Mouse (Mus musculus) heart, embryonic 14.5 days (tissue): ENCODE data around the gene Rab25. TPM values are rescaled to one million over a fixed set of nuclear protein-coding genes. Genes with fewer than 3 reads are reported as not detected.

Experiments used
- ATAC-seq: fragments of 200-750 bp; cut with Nextera tagmentation; 2 replicates; pipeline ENCODE4 v1.8.0; 2017; ENCODE audit warnings: low read depth, moderate TSS enrichment; ENCODE audit not compliant: insufficient number of reproducible peaks, insufficient read depth, low FRiP score
- H3K27ac ChIP-seq, 2 experiments: fragments of 200-500 bp in 1 of 2; fragments of 300-500 bp in 1 of 2; sonication (generic) in 1 of 2; replicated peaks in 1 of 2; 2 replicates each; pipeline ENCODE4 v1.5.1; 2012 to 2014; ENCODE audit warnings: low read depth in 2 of 2, low read length in 2 of 2, control low read depth in 1 of 2, mild to moderate bottlenecking in 1 of 2, mixed read lengths in 1 of 2; ENCODE audit not compliant: control insufficient read depth in 1 of 2, insufficient read depth in 1 of 2
- H3K27me3 ChIP-seq: fragments of 300-500 bp; sonication (generic); 2 replicates; pipeline ENCODE4 v1.6.1; 2014; ENCODE audit warnings: mild to moderate bottlenecking, low read length, control low read depth; ENCODE audit not compliant: control insufficient read depth, insufficient read depth
- H3K36me3 ChIP-seq: fragments of 300-500 bp; sonication (generic); 2 replicates; pipeline ENCODE4 v1.6.1; 2014; ENCODE audit warnings: mild to moderate bottlenecking, control low read depth, low read length, mixed read lengths; ENCODE audit not compliant: control insufficient read depth, insufficient read depth
- H3K4me1 ChIP-seq, 2 experiments: fragments of 200-500 bp in 1 of 2; fragments of 300-500 bp in 1 of 2; sonication (generic) in 1 of 2; 2 replicates each; pipeline ENCODE4 v1.6.1; 2012 to 2014; ENCODE audit warnings: low read length in 2 of 2, control low read depth in 1 of 2, mixed read lengths in 1 of 2; ENCODE audit not compliant: control insufficient read depth in 2 of 2, insufficient read depth in 2 of 2
- H3K4me2 ChIP-seq: fragments of 300-500 bp; sonication (generic); 2 replicates; pipeline ENCODE4 v1.6.1; 2014; ENCODE audit warnings: mild to moderate bottlenecking, low read length
- H3K4me3 ChIP-seq, 2 experiments: fragments of 200-500 bp in 1 of 2; fragments of 300-500 bp in 1 of 2; sonication (generic) in 1 of 2; 2 replicates each; pipeline ENCODE4 v1.5.1; 2012 to 2014; ENCODE audit warnings: low read length in 2 of 2, mild to moderate bottlenecking in 2 of 2, control low read depth in 1 of 2, low read depth in 1 of 2, moderate library complexity in 1 of 2; ENCODE audit not compliant: control insufficient read depth in 1 of 2, insufficient read depth in 1 of 2
- H3K9ac ChIP-seq: fragments of 300-500 bp; sonication (generic); 2 replicates; pipeline ENCODE4 v1.6.1; 2014; ENCODE audit warnings: mild to moderate bottlenecking, low read length
- H3K9me3 ChIP-seq: fragments of 300-500 bp; sonication (generic); 2 replicates; pipeline ENCODE4 v1.6.1; 2016; ENCODE audit warnings: low read length, control low read depth; ENCODE audit not compliant: control insufficient read depth
- WGBS: fragments of 180-500 bp; shearing (Covaris S2); extraction: QIAGEN DNeasy Blood & Tissue Kit; methylation state at CpG from one replicate; pipeline ENCODE4 v1.1.7; 2014; 5-methylcytosine and 5-hydroxymethylcytosine counted together
- polyA plus RNA-seq: library from polyadenylated mRNA; unstranded; fragments of >200 nt; fragmentation: Nextera tagmentation; extraction: Ambion mirVana; gene quantifications from 2 replicates; pipeline ENCODE4 v1.2.1, GENCODE M21; 2014

The Rab25 gene
- polyA plus RNA-seq, 1 experiment from 2014 or later: 0.30 TPM

DNA sequence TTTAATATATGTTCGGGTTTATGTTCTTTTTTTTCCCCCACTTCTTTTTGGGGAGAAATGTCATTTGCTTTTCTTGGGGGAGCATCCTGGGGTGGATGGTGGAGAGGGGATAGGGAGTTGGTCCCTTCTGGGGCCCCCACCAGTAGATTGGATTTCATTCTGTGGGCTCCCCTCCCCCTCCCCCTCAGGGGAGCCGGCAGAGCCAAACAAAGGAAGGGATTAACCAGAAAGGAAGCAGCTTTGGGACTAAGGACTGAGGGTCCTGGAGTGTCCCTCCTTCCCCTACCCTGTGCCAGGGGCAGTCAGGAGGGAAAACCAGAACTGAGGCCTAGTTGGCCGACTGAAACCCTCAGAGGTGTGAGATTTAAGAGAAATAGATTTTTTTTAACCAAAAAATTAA lies 8.7 kb downstream of the Rab25 start:
- peaks cover 47% of the 10 kb centered on the region for H3K36me3 ChIP-seq
- 28% methylated on average over 3 of the region's 3 CpGs for WGBS
- no peak overlapping the region for H3K27ac ChIP-seq
- no peak for ATAC-seq
- no peaks in the 10 kb centered on the region for H3K9me3 ChIP-seq
- H3K27me3 ChIP-seq: no peaks in the 10 kb centered on the region
- H3K4me2 ChIP-seq: no peak overlapping the region
- no peak overlapping the region for H3K4me3 ChIP-seq
- H3K9ac ChIP-seq: no peak overlapping the region
- H3K4me1 ChIP-seq: peaks cover 23 to 49% of the 10 kb centered on the region in 2 experiments

GRCm38 (mm10) chr3:88538271-88539145 lies 9.6 kb downstream of the Rab25 start:
- no peak for ATAC-seq
- H3K4me3 ChIP-seq: no peak overlapping the region
- H3K27me3 ChIP-seq: no peaks in the 10 kb centered on the region
- H3K4me2 ChIP-seq: no peak overlapping the region
- peak overlapping the region; percentile 8; the same call in 1 of the 2 replicates for H3K9ac ChIP-seq
- 49% methylated on average over 9 of the region's 9 CpGs for WGBS
- H3K27ac ChIP-seq: no peak overlapping the region
- no peaks in the 10 kb centered on the region for H3K9me3 ChIP-seq
- H3K4me1 ChIP-seq: peaks cover 27 to 58% of the 10 kb centered on the region in 2 experiments
- peaks cover 48% of the 10 kb centered on the region for H3K36me3 ChIP-seq

DNA sequence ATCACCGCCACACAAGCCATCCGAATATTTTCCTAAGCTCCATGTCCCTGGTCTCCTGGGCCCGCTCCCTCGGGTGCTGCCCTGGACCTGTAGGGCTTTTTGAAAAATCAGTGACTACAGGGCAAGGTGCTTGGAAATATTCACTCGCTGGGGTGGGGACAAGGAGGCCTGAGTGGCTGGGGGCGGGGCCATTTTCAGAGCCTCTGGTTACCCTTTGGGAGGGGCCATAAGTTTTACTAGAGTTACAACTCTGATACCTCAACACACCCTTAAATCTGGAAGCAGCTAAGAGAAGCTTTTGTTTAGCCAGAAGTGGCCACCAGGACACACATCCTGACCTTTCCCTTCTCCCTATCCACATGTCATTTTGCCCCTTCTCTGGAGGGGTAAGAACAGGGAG lies 11.0 kb downstream of the Rab25 start:
- no peak overlapping the region; a peak in 1 of 4 replicates for H3K4me3 ChIP-seq
- no peaks in the 10 kb centered on the region for H3K9me3 ChIP-seq
- peaks cover 27 to 58% of the 10 kb centered on the region in 2 experiments for H3K4me1 ChIP-seq
- H3K27me3 ChIP-seq: no peaks in the 10 kb centered on the region
- peak overlapping the region; percentile 9; the same call in 1 of the 2 replicates for H3K9ac ChIP-seq
- H3K4me2 ChIP-seq: peak overlapping the region; percentile 68
- 72% methylated on average over 6 of the region's 6 CpGs for WGBS
- H3K36me3 ChIP-seq: peaks cover 48% of the 10 kb centered on the region
- no peak overlapping the region for H3K27ac ChIP-seq
- no peak for ATAC-seq

- no peaks in the 10 kb centered on the region for H3K9me3 ChIP-seq
- 6% methylated on average over 64 of the region's 64 CpGs for WGBS
- peaks cover 27 to 58% of the 10 kb centered on the region in 2 experiments for H3K4me1 ChIP-seq
- H3K4me2 ChIP-seq: peak overlapping the region; percentile 68
- 0 out of 4 replicates have a peak overlapping the region, but pooled peaks of 1 of the 2 experiments have one; percentile 24 for H3K27ac ChIP-seq
- no peaks in the 10 kb centered on the region for H3K27me3 ChIP-seq
- peaks cover 48% of the 10 kb centered on the region for H3K36me3 ChIP-seq
- peak overlapping the region; percentile 29 for H3K4me3 ChIP-seq
- peak; percentile 10; the same call in 1 of the 2 replicates for ATAC-seq
- peak overlapping the region; percentile 57; the same call in 1 of the 2 replicates for H3K9ac ChIP-seq
Measured at GRCm38 (mm10) chr3:88536103-88536930, 11.8 kb downstream of the Rab25 start.

GRCm38 (mm10) chr3:88535527-88535926 lies 12.6 kb downstream of the Rab25 start:
- peaks cover 29 to 60% of the 10 kb centered on the region in 2 experiments for H3K4me1 ChIP-seq
- no peaks in the 10 kb centered on the region for H3K27me3 ChIP-seq
- 73% methylated on average over 4 of the region's 4 CpGs for WGBS
- H3K36me3 ChIP-seq: peaks cover 47% of the 10 kb centered on the region
- H3K9ac ChIP-seq: peak overlapping the region; percentile 95; the same call in 1 of the 2 replicates
- H3K9me3 ChIP-seq: no peaks in the 10 kb centered on the region
- no peak overlapping the region for H3K27ac ChIP-seq
- H3K4me2 ChIP-seq: peak overlapping the region; percentile 68
- no peak overlapping the region; a peak in 1 of 4 replicates for H3K4me3 ChIP-seq
- no peak for ATAC-seq

GRCm38 (mm10) chr3:88535005-88535404 lies 13.1 kb downstream of the Rab25 start:
- H3K4me2 ChIP-seq: peak overlapping the region; percentile 68

GRCm38 (mm10) chr3:88533706-88534105 lies 14.4 kb downstream of the Rab25 start:
- Histone ChIP-seq H3K4me3 (peak overlapping the region; percentile 90 to 93), H3K27me3 (no peaks in the 10 kb centered on the region), H3K9me3 (no peaks in the 10 kb centered on the region), H3K9ac (peak overlapping the region; percentile 95), H3K4me1 (peaks cover 45 to 68% of the 10 kb centered on the region in 2 experiments), H3K4me2 (peak overlapping the region; percentile 68), H3K36me3 (peaks cover 36% of the 10 kb centered on the region), H3K27ac (peak overlapping the region in 1 of 2 experiments; percentile 87; a peak in 1 of 4 replicates)
- no peak for ATAC-seq
- WGBS: 10% methylated on average over 4 of the region's 5 CpGs

More at GRCm38 (mm10) chr3:88535005-88535404, 13.1 kb downstream of the Rab25 start:
- ATAC-seq: no peak
- peaks cover 42% of the 10 kb centered on the region for H3K36me3 ChIP-seq
- peaks cover 34 to 64% of the 10 kb centered on the region in 2 experiments for H3K4me1 ChIP-seq
- peak overlapping the region; percentile 95; the same call in 1 of the 2 replicates for H3K9ac ChIP-seq
- peak overlapping the region in 1 of 2 experiments; percentile 90; a peak in 1 of 4 replicates for H3K4me3 ChIP-seq
- no peaks in the 10 kb centered on the region for H3K9me3 ChIP-seq
- H3K27ac ChIP-seq: no peak overlapping the region
- H3K27me3 ChIP-seq: no peaks in the 10 kb centered on the region
- WGBS: 42% methylated on average over 3 of the region's 3 CpGs
